Mouse (Mus musculus) bone marrow macrophage, adult 2 months (primary cell): ENCODE results near the gene Apbb2.

Experiments used
- CTCF ChIP-seq: IDR thresholded peaks from 2 replicates; pipeline ENCODE4 v1.5.1; 2012; ENCODE audit warnings: low read depth, mild to moderate bottlenecking, low read length, moderate library complexity
- POLR2A ChIP-seq: IDR thresholded peaks from 2 replicates; pipeline ENCODE4 v1.6.1; 2012; ENCODE audit warnings: mild to moderate bottlenecking, low read depth, low read length, borderline replicate concordance

GRCm38 (mm10) chr5:66319827-66320404 is 298.7 kb downstream of the Apbb2 start:
- no peak for TF ChIP-seq CTCF
- no peak for TF ChIP-seq POLR2A
